Mouse (Mus musculus): ENCODE results near the gene Tceal7. TPM values are rescaled to one million over a fixed set of nuclear protein-coding genes. Genes with fewer than 3 reads are reported as not detected.
"Not testable (repeated sequence)": the region's sequence is repeated elsewhere in the genome, so short reads cannot be mapped to it uniquely, and the experiment has no call there.

Tceal7 gene
- 9.8 and 12.1 TPM in 2 replicates for polyA plus RNA-seq (2016; fragmentation: Nextera tagmentation; extraction: Ambion mirVana)

GRCm38 (mm10) chrX:136214729-136215677 is at the start of gene Tceal7, which contains the start of gene Bex1:
Tceal7 (plus strand) TSS chrX:136214779.
Bex1 (minus strand) TSS chrX:136215513.
- not testable (repeated sequence) for H3K36me3 ChIP-seq, H3K4me1 ChIP-seq, H3K27me3 ChIP-seq, H3K27ac ChIP-seq, H3K9me3 ChIP-seq
- peak within 1 kb of the TSS; percentile 49 for H3K4me2 ChIP-seq (replicated peaks)
- WGBS, result 29% methylated on average over 6 of the region's 67 CpGs
- peak within 1 kb of the TSS; percentile 35 for H3K4me3 ChIP-seq
- ATAC-seq (ENCODE audit: insufficient number of reproducible peaks, insufficient read depth, low FRiP score, low TSS enrichment), result peak; percentile 69
- H3K9ac ChIP-seq, result 0 out of 2 replicates have a peak within 1 kb of the TSS, but pooled peaks have one; percentile 15

GRCm38 (mm10) chrX:136170625-136171024 is 44.0 kb upstream of the Tceal7 start:
- Histone ChIP-seq H3K4me1 (no peaks in the 10 kb centered on the region), H3K4me3 (peak overlapping the region; percentile 57), H3K27ac (0 out of 2 replicates have a peak overlapping the region, but pooled peaks have one; percentile 17), H3K9me3 (no peaks in the 10 kb centered on the region), H3K9ac (peak overlapping the region; percentile 73; the same call in 1 of the 2 replicates), H3K4me2 (replicated peaks) (peak overlapping the region; percentile 50), H3K36me3 (no peaks in the 10 kb centered on the region), H3K27me3 (peaks cover 5% of the 10 kb centered on the region; the same call in 1 of the 2 replicates)
- ATAC-seq (ENCODE audit: insufficient number of reproducible peaks, insufficient read depth, low FRiP score, low TSS enrichment), result no peak
- 66% methylated on average over 10 of the region's 10 CpGs for WGBS

- H3K4me3 ChIP-seq, result peak overlapping the region; percentile 57
- peak overlapping the region; percentile 73 for H3K9ac ChIP-seq
- ATAC-seq (ENCODE audit: insufficient number of reproducible peaks, insufficient read depth, low FRiP score, low TSS enrichment), result peak; percentile 77
- peak overlapping the region; percentile 50 for H3K4me2 ChIP-seq (replicated peaks)
- H3K36me3 ChIP-seq, result no peaks in the 10 kb centered on the region
- peak overlapping the region; percentile 89 for H3K27ac ChIP-seq
- no peaks in the 10 kb centered on the region for H3K4me1 ChIP-seq
- no peaks in the 10 kb centered on the region for H3K9me3 ChIP-seq
- 21% methylated on average over 22 of the region's 24 CpGs for WGBS
- peaks cover 5% of the 10 kb centered on the region; the same call in 1 of the 2 replicates for H3K27me3 ChIP-seq
Measured at GRCm38 (mm10) chrX:136171189-136172117, 43.1 kb upstream of the Tceal7 start.

- peak; percentile 86 for ATAC-seq (ENCODE audit: insufficient number of reproducible peaks, insufficient read depth, low FRiP score, low TSS enrichment)
- Histone ChIP-seq H3K9ac (peak within 1 kb of the TSS; percentile 73), H3K27me3 (peaks cover 5% of the 10 kb centered on the region; the same call in 1 of the 2 replicates), H3K36me3 (no peaks in the 10 kb centered on the region), H3K9me3 (no peaks in the 10 kb centered on the region), H3K4me3 (peak within 1 kb of the TSS; percentile 57), H3K27ac (peak within 1 kb of the TSS; percentile 89), H3K4me1 (no peaks in the 10 kb centered on the region), H3K4me2 (replicated peaks) (peak within 1 kb of the TSS; percentile 50)
- 23% methylated on average over 10 of the region's 10 CpGs for WGBS
Measured at GRCm38 (mm10) chrX:136172118-136172551, 42.4 kb upstream of the Tceal7 start, which contains the start of gene Tceal8. Tceal8 (minus strand) TSS chrX:136172342.

GRCm38 (mm10) chrX:136172786-136173185 is 41.8 kb upstream of the Tceal7 start:
- peak overlapping the region; percentile 57 for H3K4me3 ChIP-seq
- no peaks in the 10 kb centered on the region for H3K4me1 ChIP-seq
- H3K9ac ChIP-seq, result no peak overlapping the region
- H3K36me3 ChIP-seq, result no peaks in the 10 kb centered on the region
- peak overlapping the region; percentile 50; the same call in 1 of the 2 replicates for H3K27ac ChIP-seq
- WGBS, result 24% methylated on average over 10 of the region's 10 CpGs
- peak overlapping the region; percentile 50 for H3K4me2 ChIP-seq (replicated peaks)
- peaks cover 5% of the 10 kb centered on the region; the same call in 1 of the 2 replicates for H3K27me3 ChIP-seq
- H3K9me3 ChIP-seq, result no peaks in the 10 kb centered on the region
- no peak for ATAC-seq (ENCODE audit: insufficient number of reproducible peaks, insufficient read depth, low FRiP score, low TSS enrichment)

- no peaks in the 10 kb centered on the region for H3K9me3 ChIP-seq
- no peaks in the 10 kb centered on the region for H3K36me3 ChIP-seq
- 34% methylated on average over 11 of the region's 11 CpGs for WGBS
- H3K27ac ChIP-seq, result no peak overlapping the region
- no peak overlapping the region for H3K9ac ChIP-seq
- ATAC-seq (ENCODE audit: insufficient number of reproducible peaks, insufficient read depth, low FRiP score, low TSS enrichment), result no peak
- no peak overlapping the region for H3K4me3 ChIP-seq
- H3K4me1 ChIP-seq, result no peaks in the 10 kb centered on the region
- H3K4me2 ChIP-seq (replicated peaks), result no peak overlapping the region
- H3K27me3 ChIP-seq, result no peaks in the 10 kb centered on the region
Measured at GRCm38 (mm10) chrX:136180897-136181553, 33.6 kb upstream of the Tceal7 start.

GRCm38 (mm10) chrX:136183107-136183506 is 31.5 kb upstream of the Tceal7 start:
- Histone ChIP-seq H3K4me3 (no peak overlapping the region), H3K4me1 (no peaks in the 10 kb centered on the region), H3K27me3 (no peaks in the 10 kb centered on the region), H3K4me2 (replicated peaks) (no peak overlapping the region), H3K36me3 (no peaks in the 10 kb centered on the region), H3K27ac (no peak overlapping the region), H3K9me3 (no peaks in the 10 kb centered on the region), H3K9ac (no peak overlapping the region)
- WGBS, result 97% methylated on average over 1 of the region's 1 CpGs
- no peak for ATAC-seq (ENCODE audit: insufficient number of reproducible peaks, insufficient read depth, low FRiP score, low TSS enrichment)

GRCm38 (mm10) chrX:136195193-136195944 is 19.2 kb upstream of the Tceal7 start:
- Histone ChIP-seq H3K4me2 (replicated peaks) (no peak overlapping the region), H3K9me3 (no peaks in the 10 kb centered on the region), H3K27ac (no peak overlapping the region), H3K9ac (no peak overlapping the region), H3K36me3 (no peaks in the 10 kb centered on the region), H3K27me3 (no peaks in the 10 kb centered on the region), H3K4me1 (no peaks in the 10 kb centered on the region), H3K4me3 (no peak overlapping the region)
- 80% methylated on average over 16 of the region's 16 CpGs for WGBS
- ATAC-seq (ENCODE audit: insufficient number of reproducible peaks, insufficient read depth, low FRiP score, low TSS enrichment), result no peak

GRCm38 (mm10) chrX:136196873-136197272 is 17.7 kb upstream of the Tceal7 start:
- no peak overlapping the region for H3K4me2 ChIP-seq (replicated peaks)
- 44% methylated on average over 1 of the region's 1 CpGs for WGBS
- no peaks in the 10 kb centered on the region for H3K36me3 ChIP-seq
- no peak overlapping the region for H3K9ac ChIP-seq
- no peak overlapping the region for H3K4me3 ChIP-seq
- H3K4me1 ChIP-seq, result no peaks in the 10 kb centered on the region
- H3K27me3 ChIP-seq, result no peaks in the 10 kb centered on the region
- H3K27ac ChIP-seq, result no peak overlapping the region
- H3K9me3 ChIP-seq, result no peaks in the 10 kb centered on the region
- ATAC-seq (ENCODE audit: insufficient number of reproducible peaks, insufficient read depth, low FRiP score, low TSS enrichment), result no peak

GRCm38 (mm10) chrX:136203257-136203656 is 11.3 kb upstream of the Tceal7 start:
- Histone ChIP-seq H3K27ac (no peak overlapping the region), H3K4me2 (replicated peaks) (peak overlapping the region; percentile 49), H3K9ac (peak overlapping the region; percentile 4; the same call in 1 of the 2 replicates), H3K4me3 (peak overlapping the region; percentile 42), H3K9me3 (no peaks in the 10 kb centered on the region), H3K36me3 (no peaks in the 10 kb centered on the region), H3K4me1 (no peaks in the 10 kb centered on the region), H3K27me3 (no peaks in the 10 kb centered on the region)
- ATAC-seq (ENCODE audit: insufficient number of reproducible peaks, insufficient read depth, low FRiP score, low TSS enrichment), result 0 out of 2 replicates have a peak, but pooled peaks have one; percentile 47
- 33% methylated on average over 7 of the region's 7 CpGs for WGBS

Measured in embryonic facial prominence, embryonic 12.5 days (tissue).